Mouse (Mus musculus): ENCODE data around the gene N4bp2l1.

- TF ChIP-seq EP300 (optimal IDR thresholded peaks at IDR 0.05) (no peak), CTCF (IDR thresholded peaks at IDR 0.05; ENCODE audit: low read depth) (no peak)
Measured at GRCm38 (mm10) chr5:150561376-150561775, 35.6 kb downstream of the N4bp2l1 start.
